Mouse (Mus musculus) lung, postnatal 4 days (tissue): ENCODE measurements around the gene Mrrf.
A peak's percentile ranks its signal among the peaks of the same experiment; 100 is the strongest.

Experiments used
- DNase-seq, 2 experiments: peaks; one replicate each; pipeline ENCODE4 v3.0.0; 2021

Gene Mrrf

DNA sequence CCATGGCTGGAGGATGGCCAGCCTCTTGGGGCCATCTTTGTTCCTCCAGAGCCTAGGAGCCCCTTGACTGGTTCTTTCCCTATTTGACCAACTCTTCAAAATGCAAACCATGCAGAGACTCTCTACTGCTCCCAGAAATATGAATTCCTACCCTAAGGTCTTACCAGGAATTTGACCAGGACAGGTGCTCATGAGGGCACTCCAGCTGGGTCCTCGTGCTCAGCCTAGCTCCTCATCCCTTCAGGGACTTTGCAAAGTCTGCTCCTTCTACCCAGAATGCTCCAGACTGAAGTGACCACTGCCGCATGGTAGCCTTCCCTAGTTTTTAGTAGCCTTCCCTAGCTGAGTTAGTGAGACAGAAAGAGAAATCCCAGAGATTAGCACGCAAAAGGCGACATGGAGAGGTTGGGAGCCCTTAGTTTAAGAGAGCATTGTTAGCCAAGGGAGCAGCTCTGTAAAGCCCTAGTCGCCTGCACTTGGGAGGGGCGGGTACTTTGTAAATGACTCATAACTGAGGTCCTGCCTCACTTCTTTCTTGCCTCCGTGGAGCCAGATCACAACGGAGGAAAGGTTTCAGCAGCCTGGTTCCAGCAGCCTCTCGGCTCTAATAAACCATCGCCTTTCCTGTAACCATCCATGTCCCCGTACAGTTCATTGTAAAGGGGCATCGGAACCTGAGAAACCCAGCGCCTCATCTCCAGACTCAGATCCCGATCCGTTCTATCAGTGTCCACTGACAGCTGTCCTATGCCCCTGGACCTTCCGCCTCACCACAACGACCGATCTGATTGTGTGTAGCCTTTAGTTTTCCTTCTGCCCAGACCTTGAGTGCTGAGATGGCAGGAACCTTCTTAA, 65.8 kb downstream of the Mrrf start:
- DNase-seq, result no peak

- no peak for DNase-seq
These were observed 66.4 kb downstream of the Mrrf start for GRCm38 (mm10) chr2:36202611-36202880.

DNA sequence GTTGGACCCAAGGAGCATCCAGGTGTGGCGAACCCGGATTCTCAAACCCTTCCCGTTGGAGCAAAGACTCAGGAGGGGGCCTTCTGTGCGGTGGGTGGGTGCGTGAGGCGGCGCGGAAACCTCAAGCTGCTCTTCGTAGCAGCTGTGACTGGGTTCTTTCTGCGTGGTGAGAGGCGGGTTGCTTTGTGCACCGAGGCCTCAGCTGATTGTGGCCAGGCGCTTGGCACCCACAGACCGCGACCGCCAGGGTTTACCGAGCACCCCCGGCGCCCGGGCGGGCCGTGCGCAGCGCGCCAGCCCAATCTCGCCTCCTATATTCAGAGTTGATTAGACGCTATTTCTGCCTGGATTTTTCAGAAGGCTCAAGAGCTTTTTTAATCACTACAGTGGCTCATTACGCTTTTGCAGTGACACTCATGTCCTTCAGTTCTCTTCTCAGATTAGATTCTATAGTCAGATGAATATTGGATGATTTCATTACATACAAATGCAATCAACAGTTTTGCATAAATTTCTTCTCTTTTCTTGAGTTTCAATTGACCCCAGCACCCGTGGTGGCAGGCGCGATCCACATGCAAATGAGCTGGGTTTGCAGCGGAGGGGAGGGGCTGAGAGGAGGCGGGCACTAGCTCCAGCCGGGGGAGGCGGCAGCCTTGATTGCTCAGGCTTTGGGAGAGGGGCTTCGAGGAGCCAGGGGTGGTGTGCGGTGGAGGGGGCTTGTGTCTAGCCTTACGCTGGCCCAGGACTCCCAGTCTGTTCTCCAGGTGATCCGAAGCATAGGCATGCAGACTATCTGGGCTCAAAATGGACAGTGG, 67.0 kb downstream of the Mrrf start:
- DNase-seq, result no peak

GRCm38 (mm10) chr2:36204595-36204994, 68.4 kb downstream of the Mrrf start:
- DNase-seq, result no peak

DNA sequence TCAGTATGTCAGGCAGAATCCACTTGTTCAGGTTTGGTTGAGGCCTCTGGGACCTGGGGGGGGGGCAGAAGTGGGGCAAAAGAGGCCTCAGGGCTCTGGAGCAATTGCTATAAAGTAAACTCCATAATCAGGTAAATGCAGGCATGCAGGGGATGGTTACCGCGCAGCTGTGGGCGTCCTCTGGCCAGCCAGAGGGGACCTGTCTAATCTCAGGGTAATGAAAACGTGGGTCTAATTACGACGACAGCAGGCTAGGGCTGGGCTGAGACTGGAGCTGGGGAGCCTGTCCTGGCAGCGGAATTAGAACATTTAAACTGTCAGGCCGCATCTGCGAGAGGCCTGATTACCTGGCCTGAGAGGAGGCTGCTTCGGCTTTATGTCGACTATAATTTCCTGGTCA, 70.9 kb downstream of the Mrrf start:
- no peak for DNase-seq

- peak; percentile 65 to 81 for DNase-seq
These were observed 74.6 kb downstream of the Mrrf start for GRCm38 (mm10) chr2:36210796-36211195.

GRCm38 (mm10) chr2:36211785-36212184, 75.6 kb downstream of the Mrrf start:
- no peak for DNase-seq

- peak; percentile 55 to 66 for DNase-seq
These were observed 76.9 kb downstream of the Mrrf start for GRCm38 (mm10) chr2:36213108-36213507.

- peak; percentile 88 to 91 for DNase-seq
These were observed 77.8 kb downstream of the Mrrf start for GRCm38 (mm10) chr2:36214023-36214422.

DNA sequence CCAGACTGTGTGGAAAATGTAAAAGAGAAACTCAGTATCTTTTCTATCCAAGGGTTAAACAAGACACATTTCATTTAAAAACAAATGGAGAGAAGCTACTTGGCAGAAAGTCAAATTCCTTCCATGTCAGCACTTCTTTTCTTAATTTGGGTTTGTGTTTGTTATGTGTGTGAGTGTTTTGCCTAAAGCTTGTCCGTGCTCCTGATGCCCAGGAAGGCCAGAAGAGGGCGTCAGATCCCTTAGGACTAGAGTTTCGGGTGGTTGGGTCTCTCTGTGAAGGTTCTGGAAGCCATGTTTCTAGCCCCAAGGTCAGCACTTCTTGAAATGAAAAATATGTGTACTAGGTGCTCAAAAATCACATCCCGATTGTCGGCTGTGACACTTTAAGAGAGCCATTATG, 78.2 kb downstream of the Mrrf start:
- DNase-seq, result peak in 1 of 2 experiments; percentile 60

- no peak for DNase-seq
These were observed 79.1 kb downstream of the Mrrf start for GRCm38 (mm10) chr2:36215203-36215739.

GRCm38 (mm10) chr2:36216546-36216945, 80.4 kb downstream of the Mrrf start:
- DNase-seq, result peak; percentile 65 to 81

DNA sequence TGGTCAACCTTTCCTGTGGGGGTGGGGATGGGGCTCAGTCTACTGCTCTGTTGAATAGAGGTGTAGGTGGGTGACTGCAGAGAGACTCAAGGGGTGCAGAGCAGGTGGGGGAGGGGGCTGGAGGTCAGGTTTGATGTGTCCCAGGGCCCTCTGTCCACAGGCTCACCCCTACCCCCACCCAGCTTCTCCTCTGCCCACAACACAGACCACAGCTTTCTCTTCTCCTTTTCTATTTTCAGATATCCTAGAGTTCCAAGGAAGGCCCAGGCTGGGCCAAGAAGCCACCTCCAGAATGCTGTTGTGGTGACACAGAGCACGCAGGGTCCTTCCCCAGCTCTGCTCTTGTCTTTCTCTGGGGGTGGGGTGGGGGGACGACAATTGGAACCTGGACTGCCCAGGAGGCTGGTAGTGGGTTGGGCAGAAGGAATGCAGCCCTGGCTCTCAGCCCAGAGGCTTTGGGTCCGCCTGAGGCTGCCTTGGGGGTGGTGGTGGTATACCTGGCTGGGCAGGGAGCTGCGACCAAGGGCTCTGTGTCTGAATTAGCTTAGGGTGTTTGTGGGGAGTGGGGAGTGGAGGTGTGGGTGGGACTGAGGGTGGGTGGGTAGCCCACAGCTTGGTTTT, 80.9 kb downstream of the Mrrf start:
- DNase-seq, result peak; percentile 58 to 83

GRCm38 (mm10) chr2:36217692-36218233, 81.6 kb downstream of the Mrrf start:
- DNase-seq, result peak in 1 of 2 experiments; percentile 22

- DNase-seq, result no peak
These were observed 83.9 kb downstream of the Mrrf start for GRCm38 (mm10) chr2:36220106-36220505.

DNA sequence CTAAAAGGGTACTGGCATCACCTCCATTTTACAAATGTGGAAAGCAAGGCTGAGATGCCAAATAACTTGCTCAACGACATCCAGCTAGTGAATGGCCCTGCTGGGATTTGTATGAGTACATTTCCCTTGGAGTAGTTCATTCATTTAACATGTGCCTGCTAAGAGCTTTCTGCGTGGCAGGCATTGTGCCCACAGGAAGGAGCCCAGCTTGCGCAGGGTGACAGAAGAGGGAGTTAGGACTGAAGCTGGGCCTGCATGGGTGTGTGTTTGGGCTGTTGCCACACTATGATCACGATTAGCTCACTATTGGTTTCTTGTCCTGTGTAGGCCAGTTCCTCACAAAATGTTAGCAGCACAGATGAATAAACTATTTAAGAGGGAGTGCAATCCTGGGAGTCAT, 84.7 kb downstream of the Mrrf start:
- no peak for DNase-seq

DNA sequence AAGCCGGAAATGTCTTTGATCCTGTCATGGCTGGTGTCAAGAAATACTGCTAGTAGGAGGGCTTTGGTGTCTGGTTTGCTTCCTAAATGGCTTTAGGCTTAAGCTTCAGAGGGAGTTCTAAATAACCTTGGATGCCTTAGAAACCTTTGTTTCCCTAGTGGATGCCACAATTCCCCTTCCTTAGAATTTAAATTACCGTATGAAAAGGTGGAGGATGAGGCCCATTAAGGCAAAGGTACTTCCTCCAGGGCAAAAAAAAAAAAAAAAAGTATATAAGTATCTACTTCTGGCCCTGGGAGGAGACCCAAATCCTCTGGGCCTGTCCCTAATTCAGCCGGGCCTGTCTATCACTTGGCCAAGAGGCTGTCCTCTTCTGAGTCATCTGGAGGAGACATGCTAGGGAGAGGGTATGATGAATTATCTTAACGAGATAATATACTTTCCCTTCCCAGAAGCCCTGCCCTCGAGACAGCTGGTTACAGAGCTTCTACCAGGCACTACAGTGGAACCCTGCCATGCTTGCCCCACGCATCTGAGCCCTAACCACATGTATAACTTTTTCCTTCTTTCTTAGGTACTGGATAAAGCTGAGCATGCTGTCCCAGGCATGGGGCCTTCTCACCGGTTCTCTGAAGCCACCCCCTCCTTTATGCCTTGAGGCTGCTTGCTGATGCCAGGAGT, 86.1 kb downstream of the Mrrf start:
- DNase-seq, result no peak

- no peak for DNase-seq
These were observed 87.2 kb downstream of the Mrrf start for GRCm38 (mm10) chr2:36223436-36223835.

DNA sequence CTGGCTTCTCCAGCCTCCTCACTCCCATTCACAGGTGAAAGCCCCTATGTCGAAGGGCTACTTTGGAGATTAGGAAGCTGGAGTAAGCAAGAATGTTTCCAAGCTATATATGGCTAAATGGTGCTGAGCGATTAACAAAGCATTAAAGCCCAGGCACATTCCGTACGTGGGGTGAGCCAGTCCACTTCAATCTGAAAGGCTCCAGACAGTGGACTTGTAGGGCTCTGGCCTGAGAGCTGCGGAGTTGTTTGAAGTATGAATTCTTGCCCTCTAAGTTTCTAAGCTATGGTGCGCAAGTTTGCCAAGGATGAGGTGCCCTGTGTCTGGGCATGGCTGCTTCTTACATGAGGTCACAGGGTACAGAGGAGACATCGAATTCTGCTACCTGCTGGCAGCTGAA, 88.0 kb downstream of the Mrrf start:
- DNase-seq, result peak in 1 of 2 experiments; percentile 53

- no peak for DNase-seq
These were observed 88.4 kb downstream of the Mrrf start for GRCm38 (mm10) chr2:36224599-36224998.

DNA sequence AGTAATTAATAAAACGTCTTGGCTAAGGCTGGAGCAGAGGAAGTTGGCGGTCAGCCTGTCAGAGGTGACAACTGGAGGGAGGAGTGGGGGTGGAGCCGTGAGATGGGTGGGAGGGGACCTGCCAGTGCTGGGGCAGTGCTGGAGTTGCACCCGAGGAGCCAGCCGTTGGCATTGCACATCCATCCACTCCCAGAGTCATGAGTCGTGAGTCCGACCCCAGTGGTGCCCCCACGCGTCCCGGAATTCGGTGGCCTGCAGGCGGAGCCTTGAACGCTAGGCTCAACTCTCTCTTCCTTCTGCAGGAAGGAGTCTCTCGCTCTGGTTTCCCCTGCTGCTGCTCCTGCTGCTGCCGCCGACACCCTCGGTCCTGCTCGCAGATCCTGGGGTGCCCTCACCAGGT, 94.2 kb downstream of the Mrrf start, which contains the start of gene Ptgs1:
TSS of gene Ptgs1 (plus strand) at position 61 of the 400 bp plus-strand sequence.
- DNase-seq, result peak; percentile 84 to 87

DNA sequence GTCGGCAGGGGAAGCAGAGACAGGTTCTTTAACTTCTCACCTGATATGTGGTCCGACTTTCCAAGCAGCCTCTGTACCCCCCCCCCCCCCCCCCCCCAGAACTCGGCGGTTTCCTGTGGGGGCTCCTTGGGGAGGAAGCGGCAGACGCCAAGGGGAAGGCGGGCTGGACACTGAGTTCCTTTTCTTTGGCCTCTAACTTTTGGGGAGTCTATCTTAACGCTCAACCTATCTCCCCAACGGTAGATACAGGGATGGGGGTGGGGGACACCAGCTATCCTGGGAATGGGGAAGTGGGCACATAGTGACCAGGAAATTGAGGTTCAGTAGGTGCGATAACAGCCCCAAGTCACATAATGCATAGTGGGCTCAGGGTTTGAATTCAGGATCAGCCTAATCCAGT, 94.8 kb downstream of the Mrrf start:
- DNase-seq, result no peak
